Mouse (Mus musculus) monocyte, adult 5-6 weeks (primary cell): ENCODE measurements around the gene Apobec3. TPM values are rescaled to one million over a fixed set of nuclear protein-coding genes. Genes with fewer than 3 reads are reported as not detected.

ENCODE experiments used
- total RNA-seq: library from RNA; stranded (forward); fragments of 200-1000, 200-491, 200-594 nt; gene quantifications from 3 replicates; pipeline ENCODE4 v1.2.3, GENCODE M21; 2017

Apobec3 gene
- total RNA-seq, 1 experiment from 2014 or later = 113 TPM

Other genes starting within 250 kb of the Apobec3 start
- gene Fam227a, start 232.7 kb upstream of the Apobec3 start, total RNA-seq = 1.0 to 4.5 TPM (median 1.3 TPM) in 3 replicates
- gene Cby1, start 232.5 kb upstream of the Apobec3 start, total RNA-seq = 12.1 to 23.7 TPM (median 18.3 TPM) in 3 replicates
- gene Tomm22, start 220.8 kb upstream of the Apobec3 start, total RNA-seq = 84.8 to 123 TPM (median 106 TPM) in 3 replicates
- 15.8 to 20.3 TPM (median 16.9 TPM) in 3 replicates for gene Josd1, start 203.7 kb upstream of the Apobec3 start, total RNA-seq
- gene Gtpbp1, start 200.8 kb upstream of the Apobec3 start, total RNA-seq = 53.0 to 76.7 TPM (median 73.7 TPM) in 3 replicates
- 138 to 194 TPM (median 160 TPM) in 3 replicates for gene Sun2, start 149.1 kb upstream of the Apobec3 start, total RNA-seq
- 8.3 to 15.0 TPM (median 9.1 TPM) in 3 replicates for gene Dnal4, start 113.8 kb upstream of the Apobec3 start, total RNA-seq
- gene Nptxr, start 86.9 kb upstream of the Apobec3 start, total RNA-seq = 0.10 TPM in 1 of 3 replicates, not detected in the others
- gene Npcd, start 57.4 kb upstream of the Apobec3 start, total RNA-seq = not detected in 3 replicates
- 2.5 to 7.1 TPM (median 6.5 TPM) in 3 replicates for gene Cbx6, start 57.0 kb upstream of the Apobec3 start, total RNA-seq
- 17.8 to 33.8 TPM (median 17.9 TPM) in 3 replicates for gene Cbx7, start 79.5 kb downstream of the Apobec3 start, total RNA-seq
- gene Pdgfb, start 123.3 kb downstream of the Apobec3 start, total RNA-seq = 14.3 to 55.2 TPM (median 25.5 TPM) in 3 replicates
- gene Syngr1, start 199.7 kb downstream of the Apobec3 start, total RNA-seq = not detected in 3 replicates
- gene Rpl3, start 200.2 kb downstream of the Apobec3 start, total RNA-seq = 1,359 to 1,501 TPM (median 1,441 TPM) in 3 replicates
- gene Tab1, start 241.5 kb downstream of the Apobec3 start, total RNA-seq = 11.6 to 17.4 TPM (median 12.4 TPM) in 3 replicates